Mouse (Mus musculus) lung, adult 2 months (tissue): ENCODE measurements around the gene Ide.

Experiments used
- CTCF ChIP-seq: fragments of 200-500 bp; IDR thresholded peaks from 2 replicates; pipeline ENCODE4 v1.5.1; 2011; ENCODE audit warnings: mild to moderate bottlenecking, low read length, control low read depth; ENCODE audit not compliant: insufficient read depth
- POLR2A ChIP-seq: fragments of 200-500 bp; IDR thresholded peaks from 2 replicates; pipeline ENCODE4 v1.6.1; 2011; ENCODE audit warnings: low read depth, mild to moderate bottlenecking, control low read depth, low read length, borderline replicate concordance; ENCODE audit errors: extremely low read depth

DNA sequence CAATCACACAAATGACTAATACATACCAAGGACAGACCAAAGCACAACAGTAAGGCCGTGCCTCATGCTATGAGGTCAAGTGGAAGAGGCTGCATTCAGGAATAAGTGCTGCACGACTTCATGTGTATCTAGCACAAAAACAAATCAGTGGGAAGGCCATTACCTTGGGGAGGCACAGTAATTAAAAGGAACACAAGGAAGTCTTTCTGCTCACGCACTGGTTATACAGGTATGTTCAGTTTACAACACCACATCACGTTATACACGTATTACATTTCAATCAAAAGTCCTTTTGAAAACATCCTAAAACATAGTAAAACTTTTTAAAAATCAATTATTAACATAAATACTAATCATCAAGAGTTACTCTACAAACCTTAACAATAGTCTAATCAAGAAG lies 6.2 kb upstream of the Ide start:
- no peak for TF ChIP-seq POLR2A
- no peak for TF ChIP-seq CTCF
